Mouse (Mus musculus): ENCODE results near the gene Celf2. TPM values are rescaled to one million over a fixed set of nuclear protein-coding genes. Genes with fewer than 3 reads are reported as not detected.

The Celf2 gene
- polyA plus RNA-seq, 1 experiment from 2014 or later = 60.7 TPM

- no peak overlapping the region for H3K4me2 ChIP-seq
- no peaks in the 10 kb centered on the region for H3K4me1 ChIP-seq
- no peak for ATAC-seq (ENCODE audit: insufficient number of reproducible peaks, low FRiP score, low TSS enrichment, low read depth)
- H3K27ac ChIP-seq = no peak overlapping the region
- H3K4me3 ChIP-seq = no peak overlapping the region
- 51% methylated on average over 2 of the region's 2 CpGs for WGBS
- no peak overlapping the region for H3K9ac ChIP-seq
- H3K36me3 ChIP-seq = no peaks in the 10 kb centered on the region
- H3K9me3 ChIP-seq = no peaks in the 10 kb centered on the region
- no peaks in the 10 kb centered on the region for H3K27me3 ChIP-seq
These were observed 285.8 kb downstream of the Celf2 start for GRCm38 (mm10) chr2:7223538-7223937.

GRCm38 (mm10) chr2:7222886-7223285 is 286.5 kb downstream of the Celf2 start:
- Histone ChIP-seq H3K4me2 (no peak overlapping the region), H3K4me1 (no peaks in the 10 kb centered on the region), H3K9me3 (no peaks in the 10 kb centered on the region), H3K9ac (no peak overlapping the region), H3K27ac (no peak overlapping the region), H3K36me3 (no peaks in the 10 kb centered on the region), H3K4me3 (no peak overlapping the region), H3K27me3 (no peaks in the 10 kb centered on the region)
- ATAC-seq (ENCODE audit: insufficient number of reproducible peaks, low FRiP score, low TSS enrichment, low read depth) = no peak
- 69% methylated on average over 6 of the region's 6 CpGs for WGBS

GRCm38 (mm10) chr2:7221856-7222255 is 287.5 kb downstream of the Celf2 start:
- Histone ChIP-seq H3K4me1 (no peaks in the 10 kb centered on the region), H3K27me3 (no peaks in the 10 kb centered on the region), H3K36me3 (no peaks in the 10 kb centered on the region), H3K4me2 (no peak overlapping the region), H3K4me3 (no peak overlapping the region), H3K9ac (no peak overlapping the region), H3K27ac (no peak overlapping the region), H3K9me3 (no peaks in the 10 kb centered on the region)
- ATAC-seq (ENCODE audit: insufficient number of reproducible peaks, low FRiP score, low TSS enrichment, low read depth) = no peak
- WGBS = 81% methylated on average over 1 of the region's 1 CpGs

GRCm38 (mm10) chr2:7218101-7218500 is 291.3 kb downstream of the Celf2 start:
- H3K4me3 ChIP-seq = no peak overlapping the region
- no peak for ATAC-seq (ENCODE audit: insufficient number of reproducible peaks, low FRiP score, low TSS enrichment, low read depth)
- H3K36me3 ChIP-seq = no peaks in the 10 kb centered on the region
- WGBS = 84% methylated on average over 2 of the region's 2 CpGs
- no peak overlapping the region for H3K9ac ChIP-seq
- H3K27me3 ChIP-seq = no peaks in the 10 kb centered on the region
- no peaks in the 10 kb centered on the region for H3K4me1 ChIP-seq
- no peaks in the 10 kb centered on the region for H3K9me3 ChIP-seq
- no peak overlapping the region for H3K4me2 ChIP-seq
- H3K27ac ChIP-seq = no peak overlapping the region

- Histone ChIP-seq H3K4me2 (no peak overlapping the region), H3K27me3 (no peaks in the 10 kb centered on the region), H3K27ac (no peak overlapping the region), H3K9ac (no peak overlapping the region), H3K4me1 (no peaks in the 10 kb centered on the region), H3K4me3 (no peak overlapping the region), H3K36me3 (no peaks in the 10 kb centered on the region), H3K9me3 (no peaks in the 10 kb centered on the region)
- WGBS = 76% methylated on average over 15 of the region's 15 CpGs
- ATAC-seq (ENCODE audit: insufficient number of reproducible peaks, low FRiP score, low TSS enrichment, low read depth) = no peak
These were observed 301.5 kb downstream of the Celf2 start for GRCm38 (mm10) chr2:7207691-7208504.

- Histone ChIP-seq H3K4me1 (no peaks in the 10 kb centered on the region), H3K27me3 (no peaks in the 10 kb centered on the region), H3K9me3 (no peaks in the 10 kb centered on the region), H3K4me3 (no peak overlapping the region), H3K9ac (no peak overlapping the region), H3K4me2 (no peak overlapping the region), H3K27ac (no peak overlapping the region), H3K36me3 (no peaks in the 10 kb centered on the region)
- WGBS = 76% methylated on average over 2 of the region's 2 CpGs
- no peak for ATAC-seq (ENCODE audit: insufficient number of reproducible peaks, low FRiP score, low TSS enrichment, low read depth)
These were observed 315.9 kb downstream of the Celf2 start for GRCm38 (mm10) chr2:7193413-7193812.

- Histone ChIP-seq H3K9ac (no peak overlapping the region), H3K4me1 (no peaks in the 10 kb centered on the region), H3K36me3 (no peaks in the 10 kb centered on the region), H3K27me3 (no peaks in the 10 kb centered on the region), H3K4me2 (no peak overlapping the region), H3K4me3 (no peak overlapping the region), H3K27ac (no peak overlapping the region), H3K9me3 (no peaks in the 10 kb centered on the region)
- whole genome bisulfite sequencing = 66% methylated on average over 1 of the region's 1 CpGs
- ATAC-seq (ENCODE audit: insufficient number of reproducible peaks, low FRiP score, low TSS enrichment, low read depth) = no peak
These were observed 330.2 kb downstream of the Celf2 start for GRCm38 (mm10) chr2:7179186-7179585.

GRCm38 (mm10) chr2:7173271-7174064 is 335.9 kb downstream of the Celf2 start:
- H3K4me2 ChIP-seq = no peak overlapping the region
- no peaks in the 10 kb centered on the region for H3K27me3 ChIP-seq
- no peak overlapping the region for H3K9ac ChIP-seq
- H3K4me3 ChIP-seq = no peak overlapping the region
- H3K36me3 ChIP-seq = no peaks in the 10 kb centered on the region
- H3K4me1 ChIP-seq = no peaks in the 10 kb centered on the region
- ATAC-seq (ENCODE audit: insufficient number of reproducible peaks, low FRiP score, low TSS enrichment, low read depth) = no peak
- WGBS = 78% methylated on average over 11 of the region's 11 CpGs
- no peak overlapping the region for H3K27ac ChIP-seq
- H3K9me3 ChIP-seq = no peaks in the 10 kb centered on the region

GRCm38 (mm10) chr2:7171087-7171696 is 338.2 kb downstream of the Celf2 start:
- no peak overlapping the region for H3K4me3 ChIP-seq
- H3K9ac ChIP-seq = no peak overlapping the region
- ATAC-seq (ENCODE audit: insufficient number of reproducible peaks, low FRiP score, low TSS enrichment, low read depth) = no peak
- H3K4me1 ChIP-seq = no peaks in the 10 kb centered on the region
- 75% methylated on average over 8 of the region's 8 CpGs for WGBS
- H3K27me3 ChIP-seq = no peaks in the 10 kb centered on the region
- no peak overlapping the region for H3K4me2 ChIP-seq
- no peak overlapping the region for H3K27ac ChIP-seq
- no peaks in the 10 kb centered on the region for H3K9me3 ChIP-seq
- H3K36me3 ChIP-seq = no peaks in the 10 kb centered on the region

- ATAC-seq (ENCODE audit: insufficient number of reproducible peaks, low FRiP score, low TSS enrichment, low read depth) = no peak
- Histone ChIP-seq H3K4me3 (no peak overlapping the region), H3K4me1 (no peaks in the 10 kb centered on the region), H3K27ac (no peak overlapping the region), H3K9me3 (no peaks in the 10 kb centered on the region), H3K9ac (no peak overlapping the region), H3K36me3 (no peaks in the 10 kb centered on the region), H3K4me2 (no peak overlapping the region), H3K27me3 (no peaks in the 10 kb centered on the region)
- 60% methylated on average over 3 of the region's 3 CpGs for WGBS
These were observed 343.6 kb downstream of the Celf2 start for GRCm38 (mm10) chr2:7165786-7166185.

GRCm38 (mm10) chr2:7160108-7160507 is 349.3 kb downstream of the Celf2 start:
- H3K9me3 ChIP-seq = no peaks in the 10 kb centered on the region
- ATAC-seq (ENCODE audit: insufficient number of reproducible peaks, low FRiP score, low TSS enrichment, low read depth) = no peak
- H3K27ac ChIP-seq = no peak overlapping the region
- no peak overlapping the region for H3K4me2 ChIP-seq
- no peaks in the 10 kb centered on the region for H3K36me3 ChIP-seq
- H3K9ac ChIP-seq = no peak overlapping the region
- no peak overlapping the region for H3K4me3 ChIP-seq
- H3K27me3 ChIP-seq = no peaks in the 10 kb centered on the region
- 63% methylated on average over 6 of the region's 6 CpGs for WGBS
- no peaks in the 10 kb centered on the region for H3K4me1 ChIP-seq

GRCm38 (mm10) chr2:7147303-7147702 is 362.1 kb downstream of the Celf2 start:
- Histone ChIP-seq H3K4me1 (no peaks in the 10 kb centered on the region), H3K27me3 (no peaks in the 10 kb centered on the region), H3K9ac (no peak overlapping the region), H3K27ac (no peak overlapping the region), H3K36me3 (no peaks in the 10 kb centered on the region), H3K4me2 (no peak overlapping the region), H3K4me3 (no peak overlapping the region), H3K9me3 (no peaks in the 10 kb centered on the region)
- WGBS = 59% methylated on average over 3 of the region's 3 CpGs
- ATAC-seq (ENCODE audit: insufficient number of reproducible peaks, low FRiP score, low TSS enrichment, low read depth) = no peak
